Mouse (Mus musculus): ENCODE results near the gene Xylt2.

Xylt2 gene

GRCm38 (mm10) chr11:94695508-94695907, 18.2 kb upstream of the Xylt2 start:
- no peak for TF ChIP-seq GATA4 (IDR thresholded peaks at IDR 0.05; ENCODE audit: insufficient replicate concordance, low read length)

GRCm38 (mm10) chr11:94687178-94687577, 9.9 kb upstream of the Xylt2 start:
- no peak for TF ChIP-seq GATA4 (IDR thresholded peaks at IDR 0.05; ENCODE audit: insufficient replicate concordance, low read length)

GRCm38 (mm10) chr11:94682427-94682826, 5.1 kb upstream of the Xylt2 start:
- TF ChIP-seq GATA4 (IDR thresholded peaks at IDR 0.05; ENCODE audit: insufficient replicate concordance, low read length): no peak

GRCm38 (mm10) chr11:94681640-94682039, 4.3 kb upstream of the Xylt2 start:
- TF ChIP-seq GATA4 (IDR thresholded peaks at IDR 0.05; ENCODE audit: insufficient replicate concordance, low read length): no peak

GRCm38 (mm10) chr11:94680639-94681038, 3.3 kb upstream of the Xylt2 start:
- no peak for TF ChIP-seq GATA4 (IDR thresholded peaks at IDR 0.05; ENCODE audit: insufficient replicate concordance, low read length)

- no peak for TF ChIP-seq GATA4 (IDR thresholded peaks at IDR 0.05; ENCODE audit: insufficient replicate concordance, low read length)
These were observed 361 bp upstream of the Xylt2 start for GRCm38 (mm10) chr11:94677607-94678145.

GRCm38 (mm10) chr11:94676308-94676707, 1.0 kb downstream of the Xylt2 start:
- TF ChIP-seq GATA4 (IDR thresholded peaks at IDR 0.05; ENCODE audit: insufficient replicate concordance, low read length): no peak

- TF ChIP-seq GATA4 (IDR thresholded peaks at IDR 0.05; ENCODE audit: insufficient replicate concordance, low read length): no peak
These were observed 1.9 kb downstream of the Xylt2 start for GRCm38 (mm10) chr11:94675446-94675845.

- no peak for TF ChIP-seq GATA4 (IDR thresholded peaks at IDR 0.05; ENCODE audit: insufficient replicate concordance, low read length)
These were observed 2.3 kb downstream of the Xylt2 start for GRCm38 (mm10) chr11:94674984-94675383.

GRCm38 (mm10) chr11:94665281-94665680, 12.0 kb downstream of the Xylt2 start:
- TF ChIP-seq GATA4 (IDR thresholded peaks at IDR 0.05; ENCODE audit: insufficient replicate concordance, low read length): no peak

GRCm38 (mm10) chr11:94661344-94661743, 16.0 kb downstream of the Xylt2 start:
- TF ChIP-seq GATA4 (IDR thresholded peaks at IDR 0.05; ENCODE audit: insufficient replicate concordance, low read length): no peak

GRCm38 (mm10) chr11:94653663-94654436, 23.5 kb downstream of the Xylt2 start, which contains the start of the genes Mrpl27 and Eme1:
Mrpl27 (plus strand) TSS chr11:94653767.
Eme1 (minus strand) TSS chr11:94653964.
- no peak for TF ChIP-seq GATA4 (IDR thresholded peaks at IDR 0.05; ENCODE audit: insufficient replicate concordance, low read length)

GRCm38 (mm10) chr11:94652973-94653372, 24.3 kb downstream of the Xylt2 start:
- no peak for TF ChIP-seq GATA4 (IDR thresholded peaks at IDR 0.05; ENCODE audit: insufficient replicate concordance, low read length)

- TF ChIP-seq GATA4 (IDR thresholded peaks at IDR 0.05; ENCODE audit: insufficient replicate concordance, low read length): no peak
These were observed 30.9 kb downstream of the Xylt2 start for GRCm38 (mm10) chr11:94646457-94646856.

GRCm38 (mm10) chr11:94644461-94645219, 32.7 kb downstream of the Xylt2 start:
- no peak for TF ChIP-seq GATA4 (IDR thresholded peaks at IDR 0.05; ENCODE audit: insufficient replicate concordance, low read length)

GRCm38 (mm10) chr11:94634431-94634830, 42.9 kb downstream of the Xylt2 start:
- TF ChIP-seq GATA4 (IDR thresholded peaks at IDR 0.05; ENCODE audit: insufficient replicate concordance, low read length): no peak

Measured in liver, adult (tissue).